Mouse (Mus musculus) spleen, embryonic (tissue): ENCODE results near the gene Tsga10ip.
"Not testable (repeated sequence)": the region's sequence is repeated elsewhere in the genome, so short reads cannot be mapped to it uniquely, and the experiment has no call there.

Experiments
- CTCF ChIA-PET: fragments of 350-600 bp; sonication (Branson Sonifier 250); formaldehyde crosslinking; loops from one replicate; lab custom pipeline; 2022; lab: Charles Lee

Tsga10ip gene

GRCm38 (mm10) chr19:5349502-5349873, 52.8 kb downstream of the Tsga10ip start, which contains the start of gene Cst6:
Cst6 (minus strand) TSS chr19:5349574.
- CTCF ChIA-PET = not testable (repeated sequence)

GRCm38 (mm10) chr19:5348526-5349501, 53.5 kb downstream of the Tsga10ip start:
- CTCF ChIA-PET = interaction anchor here (0.6 kb wide), 1 partner anchor 75 kb away, joined by 3 read pairs; no protein-coding TSS in a partner anchor

- CTCF ChIA-PET = no interaction called here
These were observed 54.3 kb downstream of the Tsga10ip start for GRCm38 (mm10) chr19:5348064-5348463.

GRCm38 (mm10) chr19:5345297-5346131, 56.8 kb downstream of the Tsga10ip start:
- CTCF ChIA-PET = no interaction called here

- CTCF ChIA-PET = no interaction called here
These were observed 61.0 kb downstream of the Tsga10ip start for GRCm38 (mm10) chr19:5341360-5341759.
